Mouse (Mus musculus): ENCODE data around the gene Adamts2. TPM values are rescaled to one million over a fixed set of nuclear protein-coding genes. Genes with fewer than 3 reads are reported as not detected.

Adamts2 gene
- polyA plus RNA-seq (2015; fragmentation: Nextera tagmentation; extraction: Ambion mirVana): 8.1 and 8.8 TPM in 2 replicates

DNA sequence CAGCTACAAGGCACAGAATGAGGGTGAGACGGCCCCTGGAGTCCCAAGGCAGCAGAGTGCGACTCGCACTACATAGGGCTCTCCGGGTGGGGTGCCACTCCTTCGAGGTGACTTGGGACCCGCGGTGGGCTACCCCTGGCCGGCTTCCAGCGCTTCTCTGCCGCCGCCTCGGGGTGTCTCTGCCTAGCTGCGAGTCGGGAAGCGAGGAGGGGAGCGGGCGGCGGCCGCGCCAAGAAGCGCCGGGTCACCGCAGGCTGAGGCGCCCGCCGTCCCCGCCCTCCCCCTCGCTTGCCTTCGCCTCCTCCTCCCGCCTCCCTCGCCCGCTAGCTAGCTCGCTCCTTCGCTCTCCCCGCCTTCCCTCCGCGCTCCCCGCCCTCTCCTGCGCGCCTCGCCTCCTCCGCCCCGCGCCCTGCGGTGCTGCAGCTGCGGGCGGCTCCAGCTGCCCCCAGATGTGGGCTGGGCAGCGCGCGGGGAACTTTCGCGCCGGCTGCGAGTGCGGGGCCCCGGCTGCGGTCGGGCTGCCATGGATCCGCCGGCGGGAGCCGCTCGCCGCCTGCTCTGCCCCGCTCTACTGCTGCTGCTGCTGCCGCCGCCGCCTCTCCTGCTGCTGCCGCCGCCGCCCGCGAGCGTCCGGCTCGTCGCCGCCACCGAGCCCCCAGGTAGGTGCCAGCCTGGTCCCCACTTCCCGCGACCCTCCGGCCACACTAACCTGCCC lies at the start of gene Adamts2:
Gene Adamts2, plus strand, starts transcription at position 444 of the 715 bp plus-strand sequence.
- Histone ChIP-seq H3K9ac (peak within 1 kb of the TSS; percentile 80), H3K27me3 (peaks cover 85% of the 10 kb centered on the region), H3K4me3 (peak within 1 kb of the TSS; percentile 68), H3K9me3 (0 out of 2 replicates have a peak, but pooled peaks cover 6% of the 10 kb centered on the region), H3K36me3 (no peaks in the 10 kb centered on the region), H3K27ac (no peak within 1 kb of the TSS), H3K4me2 (replicated peaks) (peak within 1 kb of the TSS; percentile 94), H3K4me1 (peaks cover 19% of the 10 kb centered on the region)
- under 1% methylated on average over 79 of the region's 82 CpGs for WGBS
- ATAC-seq (ENCODE audit: low FRiP score, low read depth): peak; percentile 87

DNA sequence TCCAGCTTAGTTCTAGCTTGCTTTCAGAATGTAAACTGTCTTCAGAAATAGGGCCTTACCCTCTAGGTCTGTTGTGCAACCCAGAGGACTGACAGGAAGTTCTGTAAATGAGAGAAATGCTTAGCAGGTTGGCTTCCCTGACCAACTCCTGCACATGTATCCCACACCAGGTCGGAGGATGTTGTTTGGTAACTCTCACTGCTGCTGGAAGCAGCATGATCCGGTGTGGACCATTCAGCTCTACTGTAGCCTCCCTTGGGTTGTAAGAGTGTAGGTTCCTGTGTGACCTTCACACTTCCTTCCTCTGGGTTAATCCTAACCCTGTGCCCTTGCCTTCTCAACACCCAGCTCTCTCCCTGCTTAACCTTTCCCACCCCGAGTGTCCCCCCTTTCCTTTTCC lies 44.8 kb upstream of the Adamts2 start:
- Histone ChIP-seq H3K4me1 (0 out of 2 replicates have a peak, but pooled peaks cover 1% of the 10 kb centered on the region), H3K36me3 (no peaks in the 10 kb centered on the region), H3K9ac (no peak overlapping the region), H3K4me3 (no peak overlapping the region), H3K27me3 (no peaks in the 10 kb centered on the region), H3K9me3 (peaks cover 8% of the 10 kb centered on the region; the same call in 1 of the 2 replicates), H3K4me2 (replicated peaks) (no peak overlapping the region), H3K27ac (no peak overlapping the region)
- WGBS: 85% methylated on average over 3 of the region's 3 CpGs
- ATAC-seq (ENCODE audit: low FRiP score, low read depth): no peak

GRCm38 (mm10) chr11:50559108-50559507 lies 42.8 kb upstream of the Adamts2 start:
- Histone ChIP-seq H3K27me3 (no peaks in the 10 kb centered on the region), H3K4me2 (replicated peaks) (no peak overlapping the region), H3K27ac (no peak overlapping the region), H3K4me3 (no peak overlapping the region), H3K36me3 (no peaks in the 10 kb centered on the region), H3K9ac (no peak overlapping the region), H3K9me3 (peaks cover 8% of the 10 kb centered on the region; the same call in 1 of the 2 replicates), H3K4me1 (0 out of 2 replicates have a peak, but pooled peaks cover 5% of the 10 kb centered on the region)
- no peak for ATAC-seq (ENCODE audit: low FRiP score, low read depth)
- WGBS: 36% methylated on average over 4 of the region's 4 CpGs

DNA sequence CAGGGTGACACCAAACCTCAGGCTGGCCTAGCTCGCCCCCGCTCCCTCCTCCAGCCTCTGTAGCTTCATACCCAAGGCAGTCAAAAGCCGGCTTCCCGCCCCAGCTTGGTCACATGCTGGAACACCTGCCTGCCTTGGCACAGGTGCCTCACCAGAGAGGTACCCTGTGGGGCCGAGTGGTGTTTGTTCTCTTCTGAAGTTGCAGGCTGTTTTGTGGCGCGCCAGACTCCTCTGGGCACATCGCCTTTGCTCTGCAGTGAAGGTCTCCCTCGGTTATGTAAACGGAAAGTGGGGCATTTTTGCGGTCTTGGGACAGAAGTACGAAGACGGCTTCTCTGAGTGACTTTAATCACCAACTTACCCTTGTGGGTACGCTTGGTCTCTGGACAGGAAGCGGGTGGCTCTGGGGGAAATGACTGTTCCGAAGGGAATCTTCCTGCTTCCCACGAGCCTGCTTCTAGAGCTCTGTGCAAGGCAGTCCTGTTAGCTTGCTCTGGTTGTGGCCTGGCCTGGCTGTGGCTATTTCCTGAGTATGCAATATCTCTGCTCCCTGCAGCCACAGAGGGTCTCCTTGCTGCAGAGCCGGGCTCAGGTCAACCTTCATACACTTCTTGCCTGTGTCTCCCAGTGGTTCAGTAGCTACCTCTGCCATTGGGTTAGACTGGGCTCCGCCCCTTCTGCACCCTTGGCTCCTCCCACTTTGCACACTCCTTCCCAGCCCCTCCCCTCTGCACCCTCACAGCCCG lies 36.2 kb upstream of the Adamts2 start:
- Histone ChIP-seq H3K27me3 (no peaks in the 10 kb centered on the region), H3K4me1 (0 out of 2 replicates have a peak, but pooled peaks cover 5% of the 10 kb centered on the region), H3K4me2 (replicated peaks) (no peak overlapping the region), H3K27ac (no peak overlapping the region), H3K9ac (no peak overlapping the region), H3K4me3 (no peak overlapping the region), H3K9me3 (no peaks in the 10 kb centered on the region), H3K36me3 (no peaks in the 10 kb centered on the region)
- WGBS: 74% methylated on average over 20 of the region's 20 CpGs
- ATAC-seq (ENCODE audit: low FRiP score, low read depth): no peak

- Histone ChIP-seq H3K27me3 (no peaks in the 10 kb centered on the region), H3K27ac (no peak overlapping the region), H3K9ac (no peak overlapping the region), H3K4me3 (no peak overlapping the region), H3K9me3 (no peaks in the 10 kb centered on the region), H3K36me3 (no peaks in the 10 kb centered on the region), H3K4me1 (no peaks in the 10 kb centered on the region), H3K4me2 (replicated peaks) (no peak overlapping the region)
- 76% methylated on average over 6 of the region's 6 CpGs for WGBS
- no peak for ATAC-seq (ENCODE audit: low FRiP score, low read depth)
Observed at GRCm38 (mm10) chr11:50571448-50571847, 30.4 kb upstream of the Adamts2 start.

DNA sequence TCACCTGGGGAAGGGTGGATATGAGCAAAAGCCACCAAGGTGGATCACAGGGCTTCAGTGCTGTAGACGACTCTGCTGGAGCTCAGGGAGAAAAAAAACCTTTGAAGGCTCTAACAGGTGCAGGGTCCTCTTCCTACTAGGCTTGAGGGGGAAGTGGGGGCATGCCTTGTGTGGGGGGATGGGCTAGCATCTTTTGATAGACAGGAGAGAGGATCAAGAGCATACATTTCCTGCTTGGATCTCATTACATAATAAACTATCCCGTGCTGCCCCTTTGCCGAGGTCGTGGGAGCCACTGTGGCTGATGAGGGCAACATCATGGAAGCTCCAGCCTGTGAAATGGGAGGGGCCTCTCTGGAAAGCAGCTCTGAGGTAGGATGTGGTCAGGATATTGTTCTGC lies 25.4 kb upstream of the Adamts2 start:
- H3K4me3 ChIP-seq: no peak overlapping the region
- no peak overlapping the region for H3K9ac ChIP-seq
- no peaks in the 10 kb centered on the region for H3K4me1 ChIP-seq
- no peaks in the 10 kb centered on the region for H3K27me3 ChIP-seq
- H3K4me2 ChIP-seq (replicated peaks): no peak overlapping the region
- no peaks in the 10 kb centered on the region for H3K9me3 ChIP-seq
- no peak for ATAC-seq (ENCODE audit: low FRiP score, low read depth)
- no peak overlapping the region for H3K27ac ChIP-seq
- no peaks in the 10 kb centered on the region for H3K36me3 ChIP-seq
- 42% methylated on average over 4 of the region's 4 CpGs for WGBS

DNA sequence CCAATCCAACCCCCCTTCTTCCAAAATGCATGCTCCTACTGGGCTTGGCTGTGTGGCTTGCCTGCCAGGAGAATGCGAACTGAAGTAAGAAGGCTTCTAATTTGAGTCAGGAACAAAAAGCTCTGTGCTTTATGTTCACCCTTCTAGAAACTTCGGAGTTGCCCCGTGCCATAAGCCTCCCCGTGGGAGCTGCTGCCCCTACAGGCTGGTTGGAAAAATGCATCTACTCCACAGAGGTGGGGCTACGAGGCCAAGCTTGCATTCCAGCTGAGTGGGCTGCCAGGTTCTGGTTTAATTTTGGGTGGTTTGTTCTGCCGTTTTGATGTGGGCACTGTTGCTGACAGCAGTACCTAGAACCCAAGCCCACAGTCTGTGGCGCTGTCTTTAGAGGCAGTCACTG lies 14.9 kb upstream of the Adamts2 start:
- no peaks in the 10 kb centered on the region for H3K27me3 ChIP-seq
- H3K36me3 ChIP-seq: no peaks in the 10 kb centered on the region
- H3K27ac ChIP-seq: no peak overlapping the region
- no peak overlapping the region for H3K4me2 ChIP-seq (replicated peaks)
- no peak overlapping the region for H3K9ac ChIP-seq
- ATAC-seq (ENCODE audit: low FRiP score, low read depth): no peak
- WGBS: 55% methylated on average over 7 of the region's 7 CpGs
- no peaks in the 10 kb centered on the region for H3K9me3 ChIP-seq
- no peak overlapping the region for H3K4me3 ChIP-seq
- H3K4me1 ChIP-seq: no peaks in the 10 kb centered on the region

DNA sequence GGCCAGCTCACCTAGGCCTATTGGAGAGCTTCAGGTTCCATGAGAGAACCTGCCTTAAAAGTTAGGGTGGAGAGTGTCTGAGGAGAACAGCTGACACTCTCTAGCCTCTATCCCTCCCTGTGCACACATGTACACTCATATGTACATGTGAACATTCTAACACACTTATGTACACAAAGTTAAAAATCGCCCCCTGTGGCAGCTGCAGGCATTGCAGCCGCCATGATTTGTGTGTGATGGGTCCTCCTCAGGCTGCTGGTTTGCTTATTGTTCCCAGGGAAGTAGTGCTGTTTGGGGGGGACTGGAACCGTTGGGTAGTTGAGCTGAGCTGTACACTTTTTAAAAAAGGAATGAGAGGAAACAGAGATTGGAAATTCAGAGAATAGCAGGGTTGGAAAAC lies 14.1 kb upstream of the Adamts2 start:
- Histone ChIP-seq H3K27ac (no peak overlapping the region), H3K4me3 (no peak overlapping the region), H3K36me3 (no peaks in the 10 kb centered on the region), H3K27me3 (no peaks in the 10 kb centered on the region), H3K9me3 (no peaks in the 10 kb centered on the region), H3K9ac (no peak overlapping the region), H3K4me2 (replicated peaks) (no peak overlapping the region), H3K4me1 (0 out of 2 replicates have a peak, but pooled peaks cover 1% of the 10 kb centered on the region)
- WGBS: 20% methylated on average over 3 of the region's 3 CpGs
- no peak for ATAC-seq (ENCODE audit: low FRiP score, low read depth)

GRCm38 (mm10) chr11:50589060-50589459 lies 12.8 kb upstream of the Adamts2 start:
- no peaks in the 10 kb centered on the region for H3K27me3 ChIP-seq
- peaks cover 10% of the 10 kb centered on the region; the same call in 1 of the 2 replicates for H3K4me1 ChIP-seq
- no peak overlapping the region for H3K4me3 ChIP-seq
- no peaks in the 10 kb centered on the region for H3K36me3 ChIP-seq
- 38% methylated on average over 11 of the region's 11 CpGs for WGBS
- no peaks in the 10 kb centered on the region for H3K9me3 ChIP-seq
- ATAC-seq (ENCODE audit: low FRiP score, low read depth): no peak
- H3K4me2 ChIP-seq (replicated peaks): no peak overlapping the region
- H3K9ac ChIP-seq: no peak overlapping the region
- no peak overlapping the region for H3K27ac ChIP-seq

- 0 out of 2 replicates have a peak, but pooled peaks cover 5% of the 10 kb centered on the region for H3K27me3 ChIP-seq
- no peaks in the 10 kb centered on the region for H3K36me3 ChIP-seq
- no peak for ATAC-seq (ENCODE audit: low FRiP score, low read depth)
- H3K4me3 ChIP-seq: no peak overlapping the region
- no peak overlapping the region for H3K27ac ChIP-seq
- H3K4me2 ChIP-seq (replicated peaks): no peak overlapping the region
- 80% methylated on average over 13 of the region's 13 CpGs for WGBS
- no peak overlapping the region for H3K9ac ChIP-seq
- H3K4me1 ChIP-seq: peaks cover 10% of the 10 kb centered on the region; the same call in 1 of the 2 replicates
- H3K9me3 ChIP-seq: no peaks in the 10 kb centered on the region
Observed at GRCm38 (mm10) chr11:50591053-50591452, 10.8 kb upstream of the Adamts2 start.

DNA sequence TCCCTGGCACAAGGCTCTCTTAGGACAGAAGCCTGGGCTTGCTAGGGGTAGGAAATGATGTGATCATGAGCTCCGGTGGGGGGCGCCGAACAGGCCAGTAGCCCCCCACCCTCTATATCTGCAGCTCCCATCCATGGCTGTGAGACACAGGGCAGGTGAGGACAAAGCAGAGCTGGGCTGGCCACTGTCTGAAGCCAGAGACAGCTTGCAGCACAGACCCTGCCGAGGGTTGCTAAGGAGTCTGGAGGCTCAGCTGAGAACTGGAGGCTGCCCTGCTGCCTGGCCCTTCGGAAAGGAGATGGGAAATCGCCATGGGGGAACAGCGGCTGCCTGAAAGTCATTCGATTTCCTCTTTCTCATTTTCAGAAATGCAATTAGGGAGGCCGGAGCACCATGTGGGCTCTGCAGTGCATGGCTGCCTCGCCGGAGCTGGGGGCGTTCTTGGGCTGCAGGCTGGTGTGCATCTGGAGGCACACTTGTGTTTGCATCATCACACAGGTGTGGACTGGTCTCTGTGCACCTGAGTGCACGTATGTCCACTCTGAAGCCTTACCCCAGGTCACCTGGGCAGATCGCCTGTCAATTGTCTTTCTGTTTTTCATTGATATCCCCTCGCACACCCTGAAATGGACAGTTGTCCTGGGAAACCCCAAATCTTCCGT lies 8.9 kb upstream of the Adamts2 start:
- WGBS: 67% methylated on average over 16 of the region's 16 CpGs
- H3K4me3 ChIP-seq: no peak overlapping the region
- no peaks in the 10 kb centered on the region for H3K9me3 ChIP-seq
- no peaks in the 10 kb centered on the region for H3K36me3 ChIP-seq
- ATAC-seq (ENCODE audit: low FRiP score, low read depth): no peak
- 0 out of 2 replicates have a peak overlapping the region, but pooled peaks have one; percentile 45 for H3K9ac ChIP-seq
- H3K4me1 ChIP-seq: peaks cover 10% of the 10 kb centered on the region; the same call in 1 of the 2 replicates
- no peak overlapping the region for H3K27ac ChIP-seq
- no peak overlapping the region for H3K4me2 ChIP-seq (replicated peaks)
- 0 out of 2 replicates have a peak, but pooled peaks cover 12% of the 10 kb centered on the region for H3K27me3 ChIP-seq

DNA sequence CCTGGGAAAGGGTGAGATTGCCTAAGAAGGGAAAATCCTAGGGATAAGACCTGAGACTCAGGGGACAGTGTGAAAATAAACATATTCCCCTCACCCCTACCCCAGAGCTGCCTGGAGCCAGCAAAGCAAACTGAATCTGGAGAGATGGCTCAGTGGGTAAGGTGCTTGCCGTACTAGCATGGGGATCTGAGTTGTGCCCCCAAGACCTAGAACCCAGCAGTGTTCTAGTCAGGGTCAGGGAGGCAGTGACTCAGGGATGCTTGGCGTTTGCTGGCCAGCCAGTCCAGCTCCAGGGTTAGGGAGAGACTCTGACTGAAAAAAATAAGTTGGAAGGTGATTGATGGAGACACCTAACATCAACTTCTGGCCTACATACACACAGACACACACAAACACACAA lies 5.3 kb upstream of the Adamts2 start:
- no peak overlapping the region for H3K4me3 ChIP-seq
- peaks cover 41% of the 10 kb centered on the region for H3K27me3 ChIP-seq
- no peak overlapping the region for H3K9ac ChIP-seq
- no peak for ATAC-seq (ENCODE audit: low FRiP score, low read depth)
- no peak overlapping the region for H3K4me2 ChIP-seq (replicated peaks)
- H3K9me3 ChIP-seq: 0 out of 2 replicates have a peak, but pooled peaks cover 6% of the 10 kb centered on the region
- 87% methylated on average over 2 of the region's 2 CpGs for WGBS
- H3K36me3 ChIP-seq: no peaks in the 10 kb centered on the region
- H3K27ac ChIP-seq: no peak overlapping the region
- H3K4me1 ChIP-seq: peaks cover 10% of the 10 kb centered on the region; the same call in 1 of the 2 replicates

Measured in limb, embryonic 13.5 days (tissue).